Mouse (Mus musculus) MEL (cell line): Measurements from ENCODE around the gene Rpl12. TPM values are rescaled to one million over a fixed set of nuclear protein-coding genes. Genes with fewer than 3 reads are reported as not detected.

Experiments
- DNase-seq: peaks from one replicate; pipeline ENCODE4 v3.0.0; 2011; ENCODE audit warnings: low read depth, low spot score
- H3K27ac ChIP-seq: 2 replicates; pipeline ENCODE4 v1.5.1; 2012; ENCODE audit warnings: low read depth, mild to moderate bottlenecking, control low read depth, low read length, moderate library complexity; ENCODE audit not compliant: control insufficient read depth
- H3K27me3 ChIP-seq, 2 experiments: fragments of 150-350 bp in 1 of 2; sonication (generic) in 1 of 2; 2 replicates each; pipeline ENCODE4 v1.6.1; 2012; ENCODE audit warnings: low read length in 2 of 2, mild to moderate bottlenecking in 2 of 2, improper control_type of control experiment in 1 of 2, moderate library complexity in 1 of 2; ENCODE audit not compliant: insufficient read depth in 2 of 2, control insufficient read depth in 1 of 2
- H3K36me3 ChIP-seq, 2 experiments: 2 replicates each; pipeline ENCODE4 v1.6.1; 2012 to 2014; ENCODE audit warnings: low read length in 2 of 2, improper control_type of control experiment in 1 of 2, inconsistent platforms in 1 of 2, mild to moderate bottlenecking in 1 of 2; ENCODE audit not compliant: insufficient read depth in 2 of 2, control insufficient read depth in 1 of 2
- H3K4me1 ChIP-seq, 2 experiments: fragments of 150-350 bp in 1 of 2; sonication (generic) in 1 of 2; 2 replicates each; pipeline ENCODE4 v1.6.1; 2012; ENCODE audit warnings: low read length in 2 of 2, improper control_type of control experiment in 1 of 2, mild to moderate bottlenecking in 1 of 2; ENCODE audit not compliant: insufficient read depth in 2 of 2, control insufficient read depth in 1 of 2
- H3K4me3 ChIP-seq, 2 experiments: fragments of 150-350 bp in 1 of 2; sonication (generic) in 1 of 2; 2 replicates each; pipeline ENCODE4 v1.5.1; 2012; ENCODE audit warnings: low read depth in 2 of 2, low read length in 2 of 2, mild to moderate bottlenecking in 2 of 2, moderate library complexity in 2 of 2, control low read depth in 1 of 2, improper control_type of control experiment in 1 of 2; ENCODE audit not compliant: control insufficient read depth in 1 of 2, insufficient read depth in 1 of 2
- H3K79me2 ChIP-seq: 2 replicates; pipeline ENCODE4 v1.6.1; 2012; ENCODE audit warnings: mild to moderate bottlenecking, low read length, moderate library complexity; ENCODE audit not compliant: control insufficient read depth, poor library complexity, insufficient read depth
- H3K9ac ChIP-seq: 2 replicates; pipeline ENCODE4 v1.6.1; 2012; ENCODE audit warnings: low read depth, mild to moderate bottlenecking, control low read depth, low read length, moderate library complexity; ENCODE audit not compliant: control insufficient read depth, poor library complexity, severe bottlenecking
- H3K9me3 ChIP-seq: fragments of 150-350 bp; sonication (generic); replicated peaks from 2 replicates; pipeline ENCODE4 v1.6.1; 2012; ENCODE audit warnings: mild to moderate bottlenecking, low read length, improper control_type of control experiment, moderate library complexity; ENCODE audit not compliant: insufficient read depth
- CTCF ChIP-seq, 3 experiments: IDR thresholded peaks in 2 of 3; conservative IDR thresholded peaks in 1 of 3; 2 replicates each; pipeline ENCODE4 v1.5.1; 2011 to 2012; ENCODE audit warnings: low read length in 3 of 3, low read depth in 2 of 3, mild to moderate bottlenecking in 2 of 3, improper control_type of control experiment in 1 of 3, inconsistent platforms in 1 of 3, mixed read lengths in 1 of 3, moderate library complexity in 1 of 3; ENCODE audit not compliant: control insufficient read depth in 1 of 3, insufficient read depth in 1 of 3, poor library complexity in 1 of 3, severe bottlenecking in 1 of 3
- ELF1 ChIP-seq: IDR thresholded peaks from 2 replicates; pipeline ENCODE4 v1.6.1; 2014; ENCODE audit warnings: low read depth, mild to moderate bottlenecking, inconsistent platforms, low read length, improper control_type of control experiment, moderate library complexity
- ETS1 ChIP-seq: IDR thresholded peaks from 2 replicates; pipeline ENCODE4 v1.6.1; 2012; ENCODE audit warnings: low read depth, mild to moderate bottlenecking, inconsistent platforms, low read length, improper control_type of control experiment, moderate library complexity
- MAFK ChIP-seq: IDR thresholded peaks from 2 replicates; pipeline ENCODE4 v1.6.1; 2011; ENCODE audit warnings: low read depth, mild to moderate bottlenecking, low read length, improper control_type of control experiment, borderline replicate concordance
- MAX ChIP-seq: IDR thresholded peaks from 2 replicates; pipeline ENCODE4 v1.6.1; 2011; ENCODE audit warnings: low read length, improper control_type of control experiment
- MYC ChIP-seq: IDR thresholded peaks from 2 replicates; pipeline ENCODE4 v1.6.1; 2011; ENCODE audit warnings: low read depth, mild to moderate bottlenecking, low read length, improper control_type of control experiment, moderate library complexity
- NELFE ChIP-seq: IDR thresholded peaks from 2 replicates; pipeline ENCODE4 v1.6.1; 2011; ENCODE audit warnings: low read depth, low read length, improper control_type of control experiment
- NRF1 ChIP-seq: IDR thresholded peaks from 2 replicates; pipeline ENCODE4 v1.6.1; 2014; ENCODE audit warnings: low read depth, mild to moderate bottlenecking, inconsistent platforms, low read length, improper control_type of control experiment, moderate library complexity; ENCODE audit not compliant: poor library complexity, insufficient read depth, severe bottlenecking
- POLR2A ChIP-seq, 2 experiments: IDR thresholded peaks; 2 replicates each; pipeline ENCODE4 v1.6.1; 2011 to 2012; ENCODE audit warnings: low read length in 2 of 2, mild to moderate bottlenecking in 2 of 2, control low read depth in 1 of 2, improper control_type of control experiment in 1 of 2, low read depth in 1 of 2, moderate library complexity in 1 of 2; ENCODE audit not compliant: control insufficient read depth in 1 of 2, insufficient read depth in 1 of 2, poor library complexity in 1 of 2
- POLR2AphosphoS5 ChIP-seq: IDR thresholded peaks from 2 replicates; pipeline ENCODE4 v1.6.1; 2012; ENCODE audit warnings: low read depth, borderline replicate concordance, mild to moderate bottlenecking, inconsistent platforms, low read length, moderate library complexity, mixed read lengths
- TAL1 ChIP-seq: IDR thresholded peaks from 2 replicates; pipeline ENCODE4 v1.6.1; 2012; ENCODE audit warnings: mild to moderate bottlenecking, inconsistent platforms, low read length, moderate library complexity, mixed read lengths
- TBP ChIP-seq: IDR thresholded peaks from 2 replicates; pipeline ENCODE4 v1.8.0; 2011; ENCODE audit warnings: low read depth, low read length, improper control_type of control experiment
- USF1 ChIP-seq: IDR thresholded peaks from 2 replicates; pipeline ENCODE4 v1.6.1; 2014; ENCODE audit warnings: low read depth, mild to moderate bottlenecking, inconsistent platforms, low read length, improper control_type of control experiment, moderate library complexity
- USF2 ChIP-seq, 2 experiments: IDR thresholded peaks; 2 replicates each; pipeline ENCODE4 v1.6.1; 2011 to 2012; ENCODE audit warnings: improper control_type of control experiment in 2 of 2, low read length in 2 of 2, borderline replicate concordance in 1 of 2, inconsistent platforms in 1 of 2, low read depth in 1 of 2, mild to moderate bottlenecking in 1 of 2; ENCODE audit not compliant: insufficient read depth in 1 of 2
- ZKSCAN1 ChIP-seq: IDR thresholded peaks from 2 replicates; pipeline ENCODE4 v1.6.1; 2012; ENCODE audit warnings: low read depth, mild to moderate bottlenecking, inconsistent platforms, low read length, improper control_type of control experiment, moderate library complexity
- ZMIZ1 ChIP-seq: IDR thresholded peaks from 2 replicates; pipeline ENCODE4 v1.6.1; 2012; ENCODE audit warnings: low read depth, mild to moderate bottlenecking, inconsistent platforms, low read length, improper control_type of control experiment, moderate library complexity
- ZNF384 ChIP-seq: IDR thresholded peaks from 2 replicates; pipeline ENCODE4 v1.6.1; 2012; ENCODE audit warnings: low read depth, mild to moderate bottlenecking, inconsistent platforms, low read length, improper control_type of control experiment
- polyA plus RNA-seq, 2 experiments: library from polyadenylated mRNA; stranded (reverse) in 1 of 2; unstranded in 1 of 2; fragments of >175 nt in 1 of 2; fragments of >200 nt in 1 of 2; gene quantifications; 2 replicates each; pipeline versions ENCODE4 v1.2.1 to v1.2.4; 2012; ENCODE audit warnings: low replicate concordance in 2 of 2, low read depth in 1 of 2; ENCODE audit not compliant: insufficient read length in 2 of 2, insufficient read depth in 1 of 2, missing spikeins in 1 of 2
- total RNA-seq: library from RNA; depleted of rRNA; stranded (reverse); fragments of 300-350 nt; gene quantifications from 2 replicates; pipeline ENCODE4 v1.2.3, GENCODE M21; 2012

Gene Rpl12
- total and polyA plus RNA-seq, 3 experiments: 116 to 1,842 TPM; not detected in 1

- TF ChIP-seq NRF1 (no peak), MAFK (peak; percentile 65; the same call in 1 of the 2 replicates), TAL1 (no peak)
- no peak overlapping the region for H3K9ac ChIP-seq
- no peaks in the 10 kb centered on the region for H3K27me3 ChIP-seq
- no peak overlapping the region for H3K4me3 ChIP-seq
- H3K79me2 ChIP-seq: no peaks in the 10 kb centered on the region
- no peak for DNase-seq
- H3K27ac ChIP-seq: no peak overlapping the region
- peaks cover 0 to 5% of the 10 kb centered on the region in 2 experiments; a peak in 2 of 4 replicates for H3K36me3 ChIP-seq
- H3K9me3 ChIP-seq: no peaks in the 10 kb centered on the region
- H3K4me1 ChIP-seq: peaks cover 0 to 12% of the 10 kb centered on the region in 2 experiments; a peak in 2 of 4 replicates
Measured at GRCm38 (mm10) chr2:32921235-32921634, 40.1 kb upstream of the Rpl12 start.

GRCm38 (mm10) chr2:32921801-32922380 is 39.5 kb upstream of the Rpl12 start:
- Histone ChIP-seq H3K36me3 (peaks cover 0 to 5% of the 10 kb centered on the region in 2 experiments; a peak in 2 of 4 replicates), H3K27me3 (no peaks in the 10 kb centered on the region)
- TF ChIP-seq ETS1 (no peak), TAL1 (no peak), TBP (no peak), ZMIZ1 (no peak), NELFE (no peak), MAX (no peak), USF2 (IDR thresholded peaks at IDR 0.05; ENCODE audit: borderline replicate concordance in 1 of 2, insufficient read depth in 1 of 2, low read depth in 1 of 2, low read length in 2 of 2) (no peak), ZNF384 (no peak), USF1 (no peak), ELF1 (no peak), POLR2A (IDR thresholded peaks at IDR 0.05; ENCODE audit: control insufficient read depth in 1 of 2, insufficient read depth in 1 of 2, low read depth in 1 of 2, low read length in 2 of 2, poor library complexity in 1 of 2) (no peak), CTCF (IDR thresholded peaks at IDR 0.05 in 2 of 3, conservative IDR thresholded peaks at IDR 0.05 in 1 of 3; ENCODE audit: control insufficient read depth in 1 of 3, insufficient read depth in 1 of 3, low read depth in 2 of 3, low read length in 3 of 3, poor library complexity in 1 of 3, severe bottlenecking in 1 of 3) (no peak), POLR2AphosphoS5 (no peak), ZKSCAN1 (no peak), MYC (no peak)

More at GRCm38 (mm10) chr2:32921801-32922380, 39.5 kb upstream of the Rpl12 start:
- Histone ChIP-seq H3K9ac (no peak overlapping the region), H3K4me3 (no peak overlapping the region), H3K79me2 (no peaks in the 10 kb centered on the region), H3K27ac (no peak overlapping the region), H3K9me3 (no peaks in the 10 kb centered on the region), H3K4me1 (peaks cover 0 to 11% of the 10 kb centered on the region in 2 experiments; a peak in 2 of 4 replicates)
- DNase-seq: no peak
